Mouse (Mus musculus): ENCODE measurements around the gene Brd1. TPM values are rescaled to one million over a fixed set of nuclear protein-coding genes. Genes with fewer than 3 reads are reported as not detected.

Brd1 gene
- polyA plus RNA-seq, 1 experiment from 2014 or later = 16.9 TPM

GRCm38 (mm10) chr15:88699508-88699907, 34.5 kb downstream of the Brd1 start:
- H3K36me3 ChIP-seq = peaks cover 100% of the 10 kb centered on the region

GRCm38 (mm10) chr15:88697586-88697985, 36.4 kb downstream of the Brd1 start:
- Histone ChIP-seq H3K27me3 (ENCODE audit: insufficient read depth, poor library complexity, severe bottlenecking) (no peaks in the 10 kb centered on the region), H3K4me1 (replicated peaks) (no peaks in the 10 kb centered on the region), H3K27ac (no peak overlapping the region), H3K4me3 (no peak overlapping the region), H3K9me3 (no peaks in the 10 kb centered on the region), H3K36me3 (peaks cover 100% of the 10 kb centered on the region)
- DNase-seq (ENCODE audit: low spot score) = no peak
- 97% methylated on average over 5 of the region's 5 CpGs for WGBS

More at GRCm38 (mm10) chr15:88699508-88699907, 34.5 kb downstream of the Brd1 start:
- no peaks in the 10 kb centered on the region for H3K4me1 ChIP-seq (replicated peaks)
- no peaks in the 10 kb centered on the region for H3K9me3 ChIP-seq
- no peak overlapping the region for H3K4me3 ChIP-seq
- H3K27ac ChIP-seq = no peak overlapping the region
- H3K27me3 ChIP-seq (ENCODE audit: insufficient read depth, poor library complexity, severe bottlenecking) = no peaks in the 10 kb centered on the region
- DNase-seq (ENCODE audit: low spot score) = no peak
- 93% methylated on average over 5 of the region's 5 CpGs for WGBS

GRCm38 (mm10) chr15:88696055-88696454, 38.0 kb downstream of the Brd1 start:
- Histone ChIP-seq H3K9me3 (no peaks in the 10 kb centered on the region), H3K27ac (no peak overlapping the region), H3K4me1 (replicated peaks) (no peaks in the 10 kb centered on the region), H3K4me3 (no peak overlapping the region), H3K36me3 (peaks cover 100% of the 10 kb centered on the region), H3K27me3 (ENCODE audit: insufficient read depth, poor library complexity, severe bottlenecking) (no peaks in the 10 kb centered on the region)
- DNase-seq (ENCODE audit: low spot score) = no peak
- 92% methylated on average over 7 of the region's 7 CpGs for WGBS

- Histone ChIP-seq H3K4me3 (no peak overlapping the region), H3K27me3 (ENCODE audit: insufficient read depth, poor library complexity, severe bottlenecking) (no peaks in the 10 kb centered on the region), H3K4me1 (replicated peaks) (no peaks in the 10 kb centered on the region), H3K27ac (no peak overlapping the region), H3K9me3 (no peaks in the 10 kb centered on the region), H3K36me3 (peaks cover 100% of the 10 kb centered on the region)
- DNase-seq (ENCODE audit: low spot score) = no peak
- WGBS = 89% methylated on average over 5 of the region's 5 CpGs
Measured at GRCm38 (mm10) chr15:88694033-88694432, 40.0 kb downstream of the Brd1 start.

- no peaks in the 10 kb centered on the region for H3K27me3 ChIP-seq (ENCODE audit: insufficient read depth, poor library complexity, severe bottlenecking)
- no peaks in the 10 kb centered on the region for H3K4me1 ChIP-seq (replicated peaks)
- WGBS = 92% methylated on average over 9 of the region's 9 CpGs
- no peak for DNase-seq (ENCODE audit: low spot score)
- H3K27ac ChIP-seq = no peak overlapping the region
- H3K36me3 ChIP-seq = peaks cover 100% of the 10 kb centered on the region
- no peaks in the 10 kb centered on the region for H3K9me3 ChIP-seq
- no peak overlapping the region for H3K4me3 ChIP-seq
Measured at GRCm38 (mm10) chr15:88692720-88693119, 41.3 kb downstream of the Brd1 start.

- 94% methylated on average over 12 of the region's 12 CpGs for WGBS
- H3K27ac ChIP-seq = no peak overlapping the region
- H3K4me1 ChIP-seq (replicated peaks) = no peaks in the 10 kb centered on the region
- no peaks in the 10 kb centered on the region for H3K27me3 ChIP-seq (ENCODE audit: insufficient read depth, poor library complexity, severe bottlenecking)
- H3K36me3 ChIP-seq = peaks cover 100% of the 10 kb centered on the region
- H3K9me3 ChIP-seq = no peaks in the 10 kb centered on the region
- DNase-seq (ENCODE audit: low spot score) = no peak
- no peak overlapping the region for H3K4me3 ChIP-seq
Measured at GRCm38 (mm10) chr15:88691129-88691528, 42.9 kb downstream of the Brd1 start.

- WGBS = 94% methylated on average over 10 of the region's 10 CpGs
- H3K27me3 ChIP-seq (ENCODE audit: insufficient read depth, poor library complexity, severe bottlenecking) = no peaks in the 10 kb centered on the region
- H3K4me1 ChIP-seq (replicated peaks) = no peaks in the 10 kb centered on the region
- H3K4me3 ChIP-seq = no peak overlapping the region
- no peak overlapping the region for H3K27ac ChIP-seq
- no peak for DNase-seq (ENCODE audit: low spot score)
- H3K36me3 ChIP-seq = peaks cover 95% of the 10 kb centered on the region
- H3K9me3 ChIP-seq = no peaks in the 10 kb centered on the region
Measured at GRCm38 (mm10) chr15:88688120-88688519, 45.9 kb downstream of the Brd1 start.

GRCm38 (mm10) chr15:88686725-88687124, 47.3 kb downstream of the Brd1 start:
- Histone ChIP-seq H3K4me3 (no peak overlapping the region), H3K4me1 (replicated peaks) (no peaks in the 10 kb centered on the region), H3K27me3 (ENCODE audit: insufficient read depth, poor library complexity, severe bottlenecking) (no peaks in the 10 kb centered on the region), H3K36me3 (peaks cover 88% of the 10 kb centered on the region), H3K27ac (no peak overlapping the region), H3K9me3 (no peaks in the 10 kb centered on the region)
- DNase-seq (ENCODE audit: low spot score) = no peak
- WGBS = 92% methylated on average over 5 of the region's 5 CpGs

- H3K27ac ChIP-seq = no peak overlapping the region
- no peak overlapping the region for H3K4me3 ChIP-seq
- H3K9me3 ChIP-seq = no peaks in the 10 kb centered on the region
- H3K4me1 ChIP-seq (replicated peaks) = no peaks in the 10 kb centered on the region
- DNase-seq (ENCODE audit: low spot score) = no peak
- no peaks in the 10 kb centered on the region for H3K27me3 ChIP-seq (ENCODE audit: insufficient read depth, poor library complexity, severe bottlenecking)
- peaks cover 61% of the 10 kb centered on the region for H3K36me3 ChIP-seq
- 92% methylated on average over 6 of the region's 6 CpGs for WGBS
Measured at GRCm38 (mm10) chr15:88684039-88684438, 50.0 kb downstream of the Brd1 start.

- Histone ChIP-seq H3K27me3 (ENCODE audit: insufficient read depth, poor library complexity, severe bottlenecking) (no peaks in the 10 kb centered on the region), H3K9me3 (no peaks in the 10 kb centered on the region), H3K4me3 (no peak overlapping the region), H3K27ac (no peak overlapping the region), H3K36me3 (peaks cover 30% of the 10 kb centered on the region), H3K4me1 (replicated peaks) (0 out of 2 replicates have a peak, but pooled peaks cover 3% of the 10 kb centered on the region)
- no peak for DNase-seq (ENCODE audit: low spot score)
- WGBS = 69% methylated on average over 5 of the region's 5 CpGs
Measured at GRCm38 (mm10) chr15:88680931-88681330, 53.1 kb downstream of the Brd1 start.

- Histone ChIP-seq H3K9me3 (no peaks in the 10 kb centered on the region), H3K36me3 (peaks cover 2% of the 10 kb centered on the region; the same call in 1 of the 2 replicates), H3K4me3 (no peak overlapping the region), H3K27me3 (ENCODE audit: insufficient read depth, poor library complexity, severe bottlenecking) (no peaks in the 10 kb centered on the region), H3K4me1 (replicated peaks) (0 out of 2 replicates have a peak, but pooled peaks cover 3% of the 10 kb centered on the region), H3K27ac (no peak overlapping the region)
- WGBS = 90% methylated on average over 5 of the region's 5 CpGs
- DNase-seq (ENCODE audit: low spot score) = no peak
Measured at GRCm38 (mm10) chr15:88677568-88677967, 56.5 kb downstream of the Brd1 start.

- no peak for DNase-seq (ENCODE audit: low spot score)
- Histone ChIP-seq H3K36me3 (no peaks in the 10 kb centered on the region), H3K9me3 (no peaks in the 10 kb centered on the region), H3K4me3 (no peak overlapping the region), H3K27ac (no peak overlapping the region), H3K27me3 (ENCODE audit: insufficient read depth, poor library complexity, severe bottlenecking) (no peaks in the 10 kb centered on the region), H3K4me1 (replicated peaks) (0 out of 2 replicates have a peak, but pooled peaks cover 3% of the 10 kb centered on the region)
- WGBS = 82% methylated on average over 5 of the region's 5 CpGs
Measured at GRCm38 (mm10) chr15:88675998-88676397, 58.0 kb downstream of the Brd1 start.

GRCm38 (mm10) chr15:88668693-88669092, 65.3 kb downstream of the Brd1 start:
- Histone ChIP-seq H3K4me1 (replicated peaks) (no peaks in the 10 kb centered on the region), H3K36me3 (no peaks in the 10 kb centered on the region), H3K4me3 (no peak overlapping the region), H3K9me3 (no peaks in the 10 kb centered on the region), H3K27ac (no peak overlapping the region), H3K27me3 (ENCODE audit: insufficient read depth, poor library complexity, severe bottlenecking) (peaks cover under 1% of the 10 kb centered on the region; the same call in 1 of the 2 replicates)
- 91% methylated on average over 2 of the region's 2 CpGs for WGBS
- no peak for DNase-seq (ENCODE audit: low spot score)

GRCm38 (mm10) chr15:88667653-88668052, 66.4 kb downstream of the Brd1 start:
- Histone ChIP-seq H3K27me3 (ENCODE audit: insufficient read depth, poor library complexity, severe bottlenecking) (peaks cover 10% of the 10 kb centered on the region), H3K27ac (no peak overlapping the region), H3K36me3 (no peaks in the 10 kb centered on the region), H3K9me3 (no peaks in the 10 kb centered on the region), H3K4me1 (replicated peaks) (peaks cover 6% of the 10 kb centered on the region), H3K4me3 (no peak overlapping the region)
- 88% methylated on average over 3 of the region's 3 CpGs for WGBS
- no peak for DNase-seq (ENCODE audit: low spot score)
